Mouse (Mus musculus): ENCODE measurements at regions not wholly inside any gene's neighbourhood (a gene's known extent, or its start where the extent isn't known, plus 50 kb on each side); places are given as distances from the start of the nearest gene placed in this dataset.

DNA sequence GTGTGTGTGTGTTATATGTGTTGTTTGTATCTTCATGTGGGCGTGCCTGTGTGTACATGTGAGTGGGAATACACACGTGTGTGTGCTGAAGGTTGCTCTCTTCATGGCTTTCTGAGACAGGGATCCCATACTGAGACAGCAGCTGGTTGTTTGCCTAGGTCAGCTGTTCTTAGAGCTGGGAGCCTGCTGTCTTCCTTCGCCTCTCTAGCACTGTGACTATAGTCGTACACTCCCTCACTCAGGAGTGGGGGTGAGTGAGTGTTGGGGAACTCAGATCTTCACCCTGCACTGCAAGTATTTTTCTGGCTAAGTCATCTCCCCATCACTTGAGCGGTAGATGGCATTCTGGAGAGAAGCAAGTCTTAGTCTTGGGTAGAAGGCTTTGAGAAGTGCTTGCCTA, 191.6 kb upstream of the Gm9833 start:
- TF ChIP-seq CTCF (IDR thresholded peaks at IDR 0.05; ENCODE audit: insufficient read depth, low read length): no peak
- no peak for TF ChIP-seq POLR2A (IDR thresholded peaks at IDR 0.05; ENCODE audit: borderline replicate concordance, extremely low read depth, low read depth, low read length)
